Mouse (Mus musculus): ENCODE data around the gene Hivep2. TPM values are rescaled to one million over a fixed set of nuclear protein-coding genes. Genes with fewer than 3 reads are reported as not detected.

The Hivep2 gene
- polyA plus RNA-seq, 1 experiment from 2014 or later: 8.9 TPM

- no peak for ATAC-seq (ENCODE audit: low FRiP score)
- Histone ChIP-seq H3K27me3 (ENCODE audit: control insufficient read depth, insufficient read depth, low read length) (no peaks in the 10 kb centered on the region), H3K36me3 (ENCODE audit: control insufficient read depth, insufficient read depth, low read length) (no peaks in the 10 kb centered on the region), H3K9me3 (ENCODE audit: control insufficient read depth, low read length) (no peaks in the 10 kb centered on the region), H3K4me2 (replicated peaks; ENCODE audit: low read depth, low read length) (no peak overlapping the region), H3K9ac (ENCODE audit: low read depth, low read length) (no peak overlapping the region), H3K4me1 (replicated peaks; ENCODE audit: control insufficient read depth, insufficient read depth, low read length) (no peaks in the 10 kb centered on the region), H3K4me3 (ENCODE audit: low read depth, low read length) (no peak overlapping the region), H3K27ac (ENCODE audit: low read depth, low read length) (no peak overlapping the region)
- DNase-seq (ENCODE audit: low spot score): no peak
- WGBS: 88% methylated on average over 5 of the region's 5 CpGs
Observed at GRCm38 (mm10) chr10:14101966-14102365, 136.1 kb downstream of the Hivep2 start.

- 71% methylated on average over 7 of the region's 7 CpGs for WGBS
- ATAC-seq (ENCODE audit: low FRiP score): no peak
- no peaks in the 10 kb centered on the region for H3K36me3 ChIP-seq (ENCODE audit: control insufficient read depth, insufficient read depth, low read length)
- no peaks in the 10 kb centered on the region for H3K4me1 ChIP-seq (replicated peaks; ENCODE audit: control insufficient read depth, insufficient read depth, low read length)
- no peak overlapping the region for H3K4me2 ChIP-seq (replicated peaks; ENCODE audit: low read depth, low read length)
- H3K9ac ChIP-seq (ENCODE audit: low read depth, low read length): no peak overlapping the region
- H3K4me3 ChIP-seq (ENCODE audit: low read depth, low read length): no peak overlapping the region
- no peak overlapping the region for H3K27ac ChIP-seq (ENCODE audit: low read depth, low read length)
- H3K27me3 ChIP-seq (ENCODE audit: control insufficient read depth, insufficient read depth, low read length): no peaks in the 10 kb centered on the region
- DNase-seq (ENCODE audit: low spot score): no peak
- H3K9me3 ChIP-seq (ENCODE audit: control insufficient read depth, low read length): no peaks in the 10 kb centered on the region
Observed at GRCm38 (mm10) chr10:14107980-14108671, 142.3 kb downstream of the Hivep2 start.

GRCm38 (mm10) chr10:14115846-14116245 lies 150.0 kb downstream of the Hivep2 start:
- Histone ChIP-seq H3K4me3 (ENCODE audit: low read depth, low read length) (no peak overlapping the region), H3K4me2 (replicated peaks; ENCODE audit: low read depth, low read length) (no peak overlapping the region), H3K4me1 (replicated peaks; ENCODE audit: control insufficient read depth, insufficient read depth, low read length) (no peaks in the 10 kb centered on the region), H3K9ac (ENCODE audit: low read depth, low read length) (no peak overlapping the region), H3K36me3 (ENCODE audit: control insufficient read depth, insufficient read depth, low read length) (no peaks in the 10 kb centered on the region), H3K27ac (ENCODE audit: low read depth, low read length) (no peak overlapping the region), H3K9me3 (ENCODE audit: control insufficient read depth, low read length) (no peaks in the 10 kb centered on the region), H3K27me3 (ENCODE audit: control insufficient read depth, insufficient read depth, low read length) (no peaks in the 10 kb centered on the region)
- ATAC-seq (ENCODE audit: low FRiP score) (no peak), DNase-seq (ENCODE audit: low spot score) (no peak)
- WGBS: 84% methylated on average over 4 of the region's 4 CpGs

GRCm38 (mm10) chr10:14116978-14117377 lies 151.1 kb downstream of the Hivep2 start:
- Histone ChIP-seq H3K4me1 (replicated peaks; ENCODE audit: control insufficient read depth, insufficient read depth, low read length) (no peaks in the 10 kb centered on the region), H3K27me3 (ENCODE audit: control insufficient read depth, insufficient read depth, low read length) (no peaks in the 10 kb centered on the region), H3K4me2 (replicated peaks; ENCODE audit: low read depth, low read length) (no peak overlapping the region), H3K36me3 (ENCODE audit: control insufficient read depth, insufficient read depth, low read length) (no peaks in the 10 kb centered on the region), H3K9ac (ENCODE audit: low read depth, low read length) (no peak overlapping the region), H3K9me3 (ENCODE audit: control insufficient read depth, low read length) (no peaks in the 10 kb centered on the region), H3K27ac (ENCODE audit: low read depth, low read length) (no peak overlapping the region), H3K4me3 (ENCODE audit: low read depth, low read length) (no peak overlapping the region)
- no peak for DNase-seq (ENCODE audit: low spot score)
- ATAC-seq (ENCODE audit: low FRiP score): no peak
- WGBS: 97% methylated on average over 5 of the region's 5 CpGs

- H3K27me3 ChIP-seq (ENCODE audit: control insufficient read depth, insufficient read depth, low read length): no peaks in the 10 kb centered on the region
- H3K36me3 ChIP-seq (ENCODE audit: control insufficient read depth, insufficient read depth, low read length): no peaks in the 10 kb centered on the region
- H3K27ac ChIP-seq (ENCODE audit: low read depth, low read length): no peak overlapping the region
- WGBS: 92% methylated on average over 5 of the region's 5 CpGs
- H3K4me1 ChIP-seq (replicated peaks; ENCODE audit: control insufficient read depth, insufficient read depth, low read length): no peaks in the 10 kb centered on the region
- ATAC-seq (ENCODE audit: low FRiP score): no peak
- H3K4me2 ChIP-seq (replicated peaks; ENCODE audit: low read depth, low read length): no peak overlapping the region
- no peak overlapping the region for H3K9ac ChIP-seq (ENCODE audit: low read depth, low read length)
- H3K9me3 ChIP-seq (ENCODE audit: control insufficient read depth, low read length): no peaks in the 10 kb centered on the region
- DNase-seq (ENCODE audit: low spot score): no peak
- H3K4me3 ChIP-seq (ENCODE audit: low read depth, low read length): no peak overlapping the region
Observed at GRCm38 (mm10) chr10:14119201-14119600, 153.3 kb downstream of the Hivep2 start.

GRCm38 (mm10) chr10:14120512-14120911 lies 154.6 kb downstream of the Hivep2 start:
- DNase-seq (ENCODE audit: low spot score) (no peak), ATAC-seq (ENCODE audit: low FRiP score) (no peak)
- no peaks in the 10 kb centered on the region for H3K36me3 ChIP-seq (ENCODE audit: control insufficient read depth, insufficient read depth, low read length)
- H3K27ac ChIP-seq (ENCODE audit: low read depth, low read length): no peak overlapping the region
- H3K4me2 ChIP-seq (replicated peaks; ENCODE audit: low read depth, low read length): no peak overlapping the region
- H3K4me1 ChIP-seq (replicated peaks; ENCODE audit: control insufficient read depth, insufficient read depth, low read length): no peaks in the 10 kb centered on the region
- no peaks in the 10 kb centered on the region for H3K9me3 ChIP-seq (ENCODE audit: control insufficient read depth, low read length)
- H3K4me3 ChIP-seq (ENCODE audit: low read depth, low read length): no peak overlapping the region
- H3K27me3 ChIP-seq (ENCODE audit: control insufficient read depth, insufficient read depth, low read length): no peaks in the 10 kb centered on the region
- WGBS: 88% methylated on average over 3 of the region's 3 CpGs
- no peak overlapping the region for H3K9ac ChIP-seq (ENCODE audit: low read depth, low read length)

- Histone ChIP-seq H3K9ac (ENCODE audit: low read depth, low read length) (no peak overlapping the region), H3K27me3 (ENCODE audit: control insufficient read depth, insufficient read depth, low read length) (no peaks in the 10 kb centered on the region), H3K4me1 (replicated peaks; ENCODE audit: control insufficient read depth, insufficient read depth, low read length) (no peaks in the 10 kb centered on the region), H3K9me3 (ENCODE audit: control insufficient read depth, low read length) (no peaks in the 10 kb centered on the region), H3K36me3 (ENCODE audit: control insufficient read depth, insufficient read depth, low read length) (no peaks in the 10 kb centered on the region), H3K4me2 (replicated peaks; ENCODE audit: low read depth, low read length) (no peak overlapping the region), H3K4me3 (ENCODE audit: low read depth, low read length) (no peak overlapping the region), H3K27ac (ENCODE audit: low read depth, low read length) (no peak overlapping the region)
- DNase-seq (ENCODE audit: low spot score) (no peak), ATAC-seq (ENCODE audit: low FRiP score) (no peak)
- WGBS: 96% methylated on average over 12 of the region's 12 CpGs
Observed at GRCm38 (mm10) chr10:14127826-14128225, 162.0 kb downstream of the Hivep2 start.

GRCm38 (mm10) chr10:14130270-14130669 lies 164.4 kb downstream of the Hivep2 start:
- ATAC-seq (ENCODE audit: low FRiP score): no peak
- no peak overlapping the region for H3K9ac ChIP-seq (ENCODE audit: low read depth, low read length)
- no peaks in the 10 kb centered on the region for H3K9me3 ChIP-seq (ENCODE audit: control insufficient read depth, low read length)
- H3K4me3 ChIP-seq (ENCODE audit: low read depth, low read length): no peak overlapping the region
- WGBS: 75% methylated on average over 8 of the region's 8 CpGs
- no peaks in the 10 kb centered on the region for H3K36me3 ChIP-seq (ENCODE audit: control insufficient read depth, insufficient read depth, low read length)
- H3K4me1 ChIP-seq (replicated peaks; ENCODE audit: control insufficient read depth, insufficient read depth, low read length): no peaks in the 10 kb centered on the region
- DNase-seq (ENCODE audit: low spot score): no peak
- no peak overlapping the region for H3K4me2 ChIP-seq (replicated peaks; ENCODE audit: low read depth, low read length)
- H3K27ac ChIP-seq (ENCODE audit: low read depth, low read length): no peak overlapping the region
- no peaks in the 10 kb centered on the region for H3K27me3 ChIP-seq (ENCODE audit: control insufficient read depth, insufficient read depth, low read length)

GRCm38 (mm10) chr10:14131307-14131706 lies 165.4 kb downstream of the Hivep2 start:
- no peaks in the 10 kb centered on the region for H3K36me3 ChIP-seq (ENCODE audit: control insufficient read depth, insufficient read depth, low read length)
- no peaks in the 10 kb centered on the region for H3K4me1 ChIP-seq (replicated peaks; ENCODE audit: control insufficient read depth, insufficient read depth, low read length)
- no peak overlapping the region for H3K9ac ChIP-seq (ENCODE audit: low read depth, low read length)
- H3K27me3 ChIP-seq (ENCODE audit: control insufficient read depth, insufficient read depth, low read length): no peaks in the 10 kb centered on the region
- DNase-seq (ENCODE audit: low spot score): no peak
- H3K4me2 ChIP-seq (replicated peaks; ENCODE audit: low read depth, low read length): no peak overlapping the region
- WGBS: 94% methylated on average over 13 of the region's 13 CpGs
- H3K27ac ChIP-seq (ENCODE audit: low read depth, low read length): no peak overlapping the region
- ATAC-seq (ENCODE audit: low FRiP score): no peak
- H3K9me3 ChIP-seq (ENCODE audit: control insufficient read depth, low read length): no peaks in the 10 kb centered on the region
- no peak overlapping the region for H3K4me3 ChIP-seq (ENCODE audit: low read depth, low read length)

All from hindbrain, embryonic 11.5 days (tissue).